Mouse (Mus musculus) bone marrow, adult 2 months (tissue): ENCODE results near the gene F2rl1.

Experiments
- CTCF ChIP-seq: fragments of 200-500 bp; IDR thresholded peaks from 2 replicates; pipeline ENCODE4 v1.5.1; 2011; ENCODE audit warnings: low read length, control low read depth; ENCODE audit not compliant: control insufficient read depth, insufficient read depth
- POLR2A ChIP-seq: fragments of 200-500 bp; IDR thresholded peaks from 2 replicates; pipeline ENCODE4 v1.6.1; 2011; ENCODE audit warnings: low read depth, mild to moderate bottlenecking, control low read depth, low read length, borderline replicate concordance; ENCODE audit not compliant: control insufficient read depth

GRCm38 (mm10) chr13:95533640-95534039 is 8.6 kb upstream of the F2rl1 start:
- TF ChIP-seq POLR2A (no peak), CTCF (no peak)
